ENCODE assay signal across 8 mouse cellular contexts in genomic region chr13:94358401-94359265, GRCm38 (mm10). TPM values are rescaled to one million over a fixed set of nuclear protein-coding genes. Genes with fewer than 3 reads are reported as not detected.
DNase-seq lines count a peak whose midpoint lies in the region; ATAC-seq and TF ChIP-seq lines count a peak whose summit lies in the region.

Ap3b1 (plus strand) TSS chr13:94358960.

- peaks cover 11% of the 10 kb centered on the region for H3K4me1 ChIP-seq in heart, embryonic 12.5 days (replicated peaks)
- peaks cover 2% of the 10 kb centered on the region; the same call in 1 of the 2 replicates for H3K4me1 ChIP-seq in kidney, postnatal 0 days (replicated peaks; ENCODE audit: insufficient read depth, low read length)
- peaks cover 23% of the 10 kb centered on the region for H3K4me1 ChIP-seq in liver, embryonic 13.5 days (replicated peaks)
- H3K4me1 ChIP-seq in stomach, embryonic 16.5 days (ENCODE audit: control insufficient read depth, insufficient read depth, low read length), result peaks cover 4% of the 10 kb centered on the region; the same call in 1 of the 2 replicates

- H3K36me3 ChIP-seq in heart, embryonic 12.5 days, result no peaks in the 10 kb centered on the region; the same call in 1 of the 2 replicates
- H3K36me3 ChIP-seq in kidney, postnatal 0 days (ENCODE audit: insufficient read depth, low read length), result no peaks in the 10 kb centered on the region
- H3K36me3 ChIP-seq in liver, embryonic 13.5 days, result peaks cover 8% of the 10 kb centered on the region
- no peaks in the 10 kb centered on the region for H3K36me3 ChIP-seq in stomach, embryonic 16.5 days (ENCODE audit: control insufficient read depth, insufficient read depth, low read length)

- peak within 1 kb of the TSS; percentile 79 for H3K4me2 ChIP-seq in heart, embryonic 12.5 days
- peak within 1 kb of the TSS; percentile 78 for H3K4me2 ChIP-seq in kidney, postnatal 0 days (ENCODE audit: low read length)
- peak within 1 kb of the TSS; percentile 95 for H3K4me2 ChIP-seq in liver, embryonic 13.5 days
- H3K4me2 ChIP-seq in stomach, embryonic 16.5 days (ENCODE audit: low read depth, low read length), result peak within 1 kb of the TSS; percentile 95

- H3K27ac ChIP-seq in heart, embryonic 12.5 days (ENCODE audit: poor library complexity, severe bottlenecking), result peak within 1 kb of the TSS; percentile 91
- peak within 1 kb of the TSS; percentile 89 for H3K27ac ChIP-seq in kidney, postnatal 0 days
- peak within 1 kb of the TSS; percentile 82 for H3K27ac ChIP-seq in liver, embryonic 13.5 days
- peak within 1 kb of the TSS; percentile 92 for H3K27ac ChIP-seq in stomach, embryonic 16.5 days (ENCODE audit: low read length)

- WGBS in heart, embryonic 12.5 days, result under 1% methylated on average over 77 of the region's 79 CpGs
- whole genome bisulfite sequencing in kidney, postnatal 0 days, result under 1% methylated on average over 77 of the region's 79 CpGs
- under 1% methylated on average over 79 of the region's 79 CpGs for WGBS in liver, embryonic 13.5 days (ENCODE audit: insufficient replicate concordance)
- WGBS in stomach, embryonic 16.5 days, result 1% methylated on average over 77 of the region's 79 CpGs

- ATAC-seq in erythroid progenitor cell, adult 5-6 weeks (replicated peaks; ENCODE audit: low FRiP score, poor library complexity, severe bottlenecking), result peak; percentile 84
- ATAC-seq in heart, embryonic 12.5 days (ENCODE audit: insufficient number of reproducible peaks, low FRiP score), result peak; percentile 97
- peak; percentile 95 for ATAC-seq in kidney, postnatal 0 days (replicated peaks; ENCODE audit: low FRiP score, low read depth)
- ATAC-seq in liver, embryonic 13.5 days (ENCODE audit: low read depth), result peak; percentile 94
- peak; percentile 96 for ATAC-seq in stomach, embryonic 16.5 days (ENCODE audit: insufficient read depth, low FRiP score)

- peaks cover 9% of the 10 kb centered on the region; the same call in 1 of the 2 replicates for H3K9me3 ChIP-seq in heart, embryonic 12.5 days (replicated peaks)
- no peaks in the 10 kb centered on the region for H3K9me3 ChIP-seq in kidney, postnatal 0 days (replicated peaks; ENCODE audit: low read length)
- no peaks in the 10 kb centered on the region for H3K9me3 ChIP-seq in liver, embryonic 13.5 days (replicated peaks)
- H3K9me3 ChIP-seq in stomach, embryonic 16.5 days (replicated peaks; ENCODE audit: control insufficient read depth, low read length), result no peaks in the 10 kb centered on the region

- peak within 1 kb of the TSS; percentile 97 for H3K9ac ChIP-seq in heart, embryonic 12.5 days
- H3K9ac ChIP-seq in kidney, postnatal 0 days (ENCODE audit: low read depth, low read length), result peak within 1 kb of the TSS; percentile 86
- peak within 1 kb of the TSS; percentile 83 for H3K9ac ChIP-seq in liver, embryonic 13.5 days
- H3K9ac ChIP-seq in stomach, embryonic 16.5 days (ENCODE audit: low read length), result peak within 1 kb of the TSS; percentile 92

- H3K4me3 ChIP-seq in heart, embryonic 12.5 days, result peak within 1 kb of the TSS; percentile 98
- peak within 1 kb of the TSS; percentile 81 for H3K4me3 ChIP-seq in kidney, postnatal 0 days (replicated peaks; ENCODE audit: low read depth, low read length)
- peak within 1 kb of the TSS; percentile 77 for H3K4me3 ChIP-seq in liver, embryonic 13.5 days (replicated peaks)
- peak within 1 kb of the TSS; percentile 87 for H3K4me3 ChIP-seq in stomach, embryonic 16.5 days (replicated peaks; ENCODE audit: low read length)

- no peaks in the 10 kb centered on the region for H3K27me3 ChIP-seq in heart, embryonic 12.5 days (replicated peaks)
- no peaks in the 10 kb centered on the region for H3K27me3 ChIP-seq in kidney, postnatal 0 days (ENCODE audit: insufficient read depth, low read length)
- H3K27me3 ChIP-seq in liver, embryonic 13.5 days, result no peaks in the 10 kb centered on the region
- H3K27me3 ChIP-seq in stomach, embryonic 16.5 days (ENCODE audit: control insufficient read depth, insufficient read depth, low read length), result no peaks in the 10 kb centered on the region

- DNase-seq in CD4-positive, CD25-positive, alpha-beta regulatory T cell, adult 2 months (ENCODE audit: low read depth, low spot score), result peak; percentile 92
- peak; percentile 70 for DNase-seq in brain, embryonic 18.5 days (ENCODE audit: low read depth, low spot score)
- DNase-seq in kidney, postnatal 0 days (ENCODE audit: low spot score), result peak; percentile 93
- DNase-seq in liver, embryonic 13.5 days, result peak; percentile 82
- DNase-seq in neural tube, embryonic 10.5 days (ENCODE audit: extremely low spot score, low spot score), result peak; percentile 93

- no peak for TF ChIP-seq CTCF in kidney, postnatal 0 days (IDR thresholded peaks at IDR 0.05; ENCODE audit: low read depth)

RNA-seq across cellular contexts. Expression of gene Ap3b1, which starts in this region (rescaled TPM):
- 17.6 and 17.7 TPM in 2 replicates for total RNA-seq in erythroid progenitor cell, adult 5-6 weeks (2015; ENCODE audit: low replicate concordance)
- total RNA-seq in erythroid progenitor cell, adult 5-6 weeks (2017; ENCODE audit: low replicate concordance), result 28.7 and 42.0 TPM in 2 replicates
- polyA plus RNA-seq in heart, embryonic 12.5 days (2016; fragmentation: Nextera tagmentation; extraction: Ambion mirVana), result 37.5 and 38.6 TPM in 2 replicates
- polyA plus RNA-seq in kidney, postnatal 0 days (2015; fragmentation: Nextera tagmentation; extraction: Ambion mirVana), result 32.9 and 38.8 TPM in 2 replicates
- 18.5 and 22.2 TPM in 2 replicates for polyA plus RNA-seq in liver, embryonic 13.5 days (2015; fragmentation: Nextera tagmentation; extraction: Ambion mirVana)
- polyA plus RNA-seq in stomach, embryonic 16.5 days (2015; fragmentation: Nextera tagmentation; extraction: Ambion mirVana), result 46.3 and 47.3 TPM in 2 replicates

Comparison
In these comparisons a context has a peak if more than half of its experiments do, and no peak if none do; other contexts are left out.
1. Peak in every context shown above with its lines: DNase-seq, ATAC-seq, H3K4me3 ChIP-seq and H3K27ac ChIP-seq.